Mouse (Mus musculus): ENCODE results near the gene Exoc3l2. TPM values are rescaled to one million over a fixed set of nuclear protein-coding genes. Genes with fewer than 3 reads are reported as not detected.

Gene Exoc3l2
- polyA plus RNA-seq (2014; fragmentation: Nextera tagmentation; extraction: Ambion mirVana) = 0.55 and 1.2 TPM in 2 replicates

DNA sequence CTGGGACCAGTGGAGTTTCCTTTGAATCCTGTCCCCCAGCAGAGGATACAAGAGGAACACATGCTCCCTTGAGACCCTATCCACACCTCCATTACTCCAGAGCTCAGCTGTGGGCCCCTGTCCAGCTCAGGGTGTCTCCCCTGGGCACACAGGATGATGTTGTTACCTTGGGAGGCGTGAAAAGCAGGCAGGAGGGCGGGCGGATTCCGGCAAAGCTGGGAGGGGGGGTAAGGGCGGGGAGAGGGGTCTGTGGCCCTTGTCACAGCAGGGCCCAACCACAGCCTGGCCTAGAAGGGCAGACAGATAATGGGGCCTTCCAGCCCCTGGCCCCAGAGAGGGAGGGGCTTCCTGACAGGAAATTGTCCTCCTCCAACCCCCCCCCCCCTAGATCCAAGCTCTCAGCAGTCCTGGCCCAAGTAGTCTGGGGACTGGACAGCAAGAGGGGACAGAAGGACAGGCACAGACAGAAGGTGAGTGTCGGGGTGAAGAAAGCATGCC lies at the start of gene Exoc3l2:
Gene Exoc3l2, plus strand, starts transcription at position 448 of the 498 bp plus-strand sequence.
- Histone ChIP-seq H3K9me3 (ENCODE audit: control insufficient read depth, low read depth, low read length) (no peaks in the 10 kb centered on the region), H3K4me2 (replicated peaks; ENCODE audit: low read depth, low read length) (no peak within 1 kb of the TSS), H3K9ac (replicated peaks; ENCODE audit: low read depth, low read length) (no peak within 1 kb of the TSS), H3K27me3 (ENCODE audit: control insufficient read depth, insufficient read depth, low read length) (no peaks in the 10 kb centered on the region), H3K4me1 (ENCODE audit: control insufficient read depth, insufficient read depth, low read length) (0 out of 2 replicates have a peak, but pooled peaks cover 2% of the 10 kb centered on the region), H3K4me3 (ENCODE audit: low read depth, low read length) (no peak within 1 kb of the TSS), H3K36me3 (ENCODE audit: control insufficient read depth, insufficient read depth, low read length) (no peaks in the 10 kb centered on the region), H3K27ac (ENCODE audit: low read length) (no peak within 1 kb of the TSS)
- ATAC-seq (ENCODE audit: insufficient number of reproducible peaks, insufficient read depth, low FRiP score, low read depth) = no peak
- 36% methylated on average over 6 of the region's 6 CpGs for WGBS

DNA sequence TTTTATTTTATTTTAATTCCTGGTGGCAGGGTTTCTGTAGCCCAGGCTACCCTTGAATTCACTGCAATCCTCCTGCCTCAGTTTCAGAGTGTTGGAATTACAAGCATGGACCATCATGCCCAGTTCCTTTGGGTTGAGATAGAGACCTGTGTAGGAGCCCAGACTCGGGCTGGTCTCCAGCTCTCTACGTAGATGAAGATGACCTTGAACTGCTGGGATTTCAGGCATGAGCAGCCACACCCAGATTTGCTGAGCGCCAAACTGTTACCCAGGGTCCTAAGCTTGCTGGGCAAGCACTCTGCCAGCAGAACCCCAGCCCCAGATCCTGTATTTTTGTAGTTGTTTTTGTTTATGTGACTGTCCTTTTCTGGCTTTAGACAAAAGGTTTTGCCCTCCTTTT lies 49.6 kb upstream of the Exoc3l2 start:
- H3K9me3 ChIP-seq (ENCODE audit: control insufficient read depth, low read depth, low read length) = 0 out of 2 replicates have a peak, but pooled peaks cover 4% of the 10 kb centered on the region
- no peak overlapping the region for H3K4me3 ChIP-seq (ENCODE audit: low read depth, low read length)
- H3K27ac ChIP-seq (ENCODE audit: low read length) = no peak overlapping the region
- H3K4me2 ChIP-seq (replicated peaks; ENCODE audit: low read depth, low read length) = no peak overlapping the region
- H3K4me1 ChIP-seq (ENCODE audit: control insufficient read depth, insufficient read depth, low read length) = no peaks in the 10 kb centered on the region
- WGBS = 84% methylated on average over 3 of the region's 3 CpGs
- ATAC-seq (ENCODE audit: insufficient number of reproducible peaks, insufficient read depth, low FRiP score, low read depth) = no peak
- H3K36me3 ChIP-seq (ENCODE audit: control insufficient read depth, insufficient read depth, low read length) = no peaks in the 10 kb centered on the region
- no peak overlapping the region for H3K9ac ChIP-seq (replicated peaks; ENCODE audit: low read depth, low read length)
- H3K27me3 ChIP-seq (ENCODE audit: control insufficient read depth, insufficient read depth, low read length) = 0 out of 2 replicates have a peak, but pooled peaks cover 4% of the 10 kb centered on the region

DNA sequence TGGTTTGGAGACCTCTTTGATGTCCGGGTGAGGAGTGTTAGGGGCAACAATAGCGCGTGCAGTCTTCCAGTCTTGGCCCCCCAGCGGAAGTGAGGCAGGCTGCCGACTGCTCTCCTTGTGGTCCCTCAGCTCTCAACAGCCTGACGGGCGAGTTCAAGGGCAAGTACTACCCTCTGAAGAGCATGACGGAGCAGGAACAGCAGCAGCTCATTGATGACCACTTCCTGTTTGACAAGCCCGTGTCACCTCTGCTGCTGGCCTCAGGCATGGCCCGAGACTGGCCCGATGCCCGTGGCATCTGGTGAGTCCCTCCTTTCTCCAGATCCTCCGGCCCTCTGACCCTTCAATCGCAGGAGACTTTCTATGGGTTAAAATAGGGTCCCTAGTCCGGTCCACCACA lies 46.5 kb upstream of the Exoc3l2 start:
- H3K4me1 ChIP-seq (ENCODE audit: control insufficient read depth, insufficient read depth, low read length) = no peaks in the 10 kb centered on the region
- H3K4me2 ChIP-seq (replicated peaks; ENCODE audit: low read depth, low read length) = no peak overlapping the region
- no peak for ATAC-seq (ENCODE audit: insufficient number of reproducible peaks, insufficient read depth, low FRiP score, low read depth)
- no peaks in the 10 kb centered on the region for H3K36me3 ChIP-seq (ENCODE audit: control insufficient read depth, insufficient read depth, low read length)
- WGBS = 69% methylated on average over 15 of the region's 15 CpGs
- peaks cover 12% of the 10 kb centered on the region for H3K27me3 ChIP-seq (ENCODE audit: control insufficient read depth, insufficient read depth, low read length)
- H3K27ac ChIP-seq (ENCODE audit: low read length) = no peak overlapping the region
- H3K9ac ChIP-seq (replicated peaks; ENCODE audit: low read depth, low read length) = no peak overlapping the region
- H3K4me3 ChIP-seq (ENCODE audit: low read depth, low read length) = no peak overlapping the region
- H3K9me3 ChIP-seq (ENCODE audit: control insufficient read depth, low read depth, low read length) = 0 out of 2 replicates have a peak, but pooled peaks cover 4% of the 10 kb centered on the region

DNA sequence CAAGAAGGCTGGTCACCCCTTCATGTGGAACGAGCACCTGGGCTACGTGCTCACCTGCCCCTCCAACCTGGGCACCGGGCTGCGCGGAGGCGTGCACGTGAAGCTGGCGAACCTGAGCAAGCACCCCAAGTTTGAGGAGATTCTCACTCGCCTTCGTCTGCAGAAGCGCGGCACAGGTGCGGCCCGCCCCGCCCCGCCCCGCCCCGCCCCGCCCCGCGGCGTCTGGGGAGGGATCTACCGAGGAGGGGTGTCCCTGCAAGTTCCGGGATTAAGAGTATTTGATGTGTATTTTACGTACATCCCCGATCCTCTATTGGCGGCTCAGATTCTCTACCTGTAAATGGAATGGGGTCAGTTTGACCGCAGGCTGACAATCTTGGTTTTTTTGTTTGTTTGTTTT lies 43.0 kb upstream of the Exoc3l2 start:
- ATAC-seq (ENCODE audit: insufficient number of reproducible peaks, insufficient read depth, low FRiP score, low read depth) = no peak
- no peaks in the 10 kb centered on the region for H3K9me3 ChIP-seq (ENCODE audit: control insufficient read depth, low read depth, low read length)
- no peak overlapping the region for H3K27ac ChIP-seq (ENCODE audit: low read length)
- no peaks in the 10 kb centered on the region for H3K4me1 ChIP-seq (ENCODE audit: control insufficient read depth, insufficient read depth, low read length)
- no peak overlapping the region; the same call in 1 of the 2 replicates for H3K4me2 ChIP-seq (replicated peaks; ENCODE audit: low read depth, low read length)
- peaks cover 3% of the 10 kb centered on the region; the same call in 1 of the 2 replicates for H3K36me3 ChIP-seq (ENCODE audit: control insufficient read depth, insufficient read depth, low read length)
- no peak overlapping the region for H3K9ac ChIP-seq (replicated peaks; ENCODE audit: low read depth, low read length)
- peaks cover 12% of the 10 kb centered on the region for H3K27me3 ChIP-seq (ENCODE audit: control insufficient read depth, insufficient read depth, low read length)
- H3K4me3 ChIP-seq (ENCODE audit: low read depth, low read length) = no peak overlapping the region
- 7% methylated on average over 28 of the region's 28 CpGs for WGBS

DNA sequence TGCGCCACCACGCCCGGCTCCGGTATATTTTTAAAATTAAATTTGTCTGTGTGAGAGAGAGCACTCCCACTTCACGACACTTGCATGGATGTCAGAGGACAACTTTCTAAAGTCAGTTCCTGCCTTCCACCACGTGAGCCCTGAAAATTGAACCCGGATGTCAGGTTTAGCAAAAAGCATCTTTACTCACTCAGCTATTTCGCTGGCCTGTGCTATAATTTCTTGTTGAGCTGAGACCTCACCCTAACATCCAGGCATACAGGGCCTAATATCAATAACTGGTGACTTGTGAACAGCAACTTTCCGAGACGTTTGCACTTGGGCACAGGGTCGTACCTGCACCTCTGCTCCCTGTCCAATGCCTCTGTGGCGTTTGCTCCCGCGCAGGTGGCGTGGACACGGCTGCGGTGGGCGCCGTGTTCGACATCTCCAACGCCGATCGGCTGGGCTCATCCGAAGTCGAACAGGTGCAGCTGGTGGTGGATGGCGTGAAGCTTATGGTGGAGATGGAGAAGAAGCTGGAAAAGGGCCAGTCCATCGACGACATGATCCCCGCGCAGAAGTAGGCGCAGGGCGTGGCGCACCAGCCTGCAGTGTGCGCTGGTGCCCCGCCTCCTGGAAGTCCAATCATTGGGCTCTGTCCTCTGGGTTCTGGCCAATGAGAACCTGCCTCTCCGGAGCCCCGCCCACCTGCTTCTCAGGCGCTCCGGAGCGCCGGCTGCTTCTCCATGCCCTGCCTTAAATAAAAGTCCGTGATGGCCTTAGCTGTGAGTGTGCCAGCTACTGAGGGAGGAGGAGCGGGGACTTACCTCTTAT lies 42.1 kb upstream of the Exoc3l2 start:
- Histone ChIP-seq H3K4me2 (replicated peaks; ENCODE audit: low read depth, low read length) (peak overlapping the region; percentile 49), H3K4me1 (ENCODE audit: control insufficient read depth, insufficient read depth, low read length) (no peaks in the 10 kb centered on the region), H3K36me3 (ENCODE audit: control insufficient read depth, insufficient read depth, low read length) (peaks cover 6% of the 10 kb centered on the region; the same call in 1 of the 2 replicates), H3K27me3 (ENCODE audit: control insufficient read depth, insufficient read depth, low read length) (peaks cover 12% of the 10 kb centered on the region), H3K9ac (replicated peaks; ENCODE audit: low read depth, low read length) (no peak overlapping the region), H3K9me3 (ENCODE audit: control insufficient read depth, low read depth, low read length) (no peaks in the 10 kb centered on the region), H3K27ac (ENCODE audit: low read length) (no peak overlapping the region), H3K4me3 (ENCODE audit: low read depth, low read length) (peak overlapping the region; percentile 24)
- WGBS = 11% methylated on average over 43 of the region's 43 CpGs
- peak; percentile 93 for ATAC-seq (ENCODE audit: insufficient number of reproducible peaks, insufficient read depth, low FRiP score, low read depth)

DNA sequence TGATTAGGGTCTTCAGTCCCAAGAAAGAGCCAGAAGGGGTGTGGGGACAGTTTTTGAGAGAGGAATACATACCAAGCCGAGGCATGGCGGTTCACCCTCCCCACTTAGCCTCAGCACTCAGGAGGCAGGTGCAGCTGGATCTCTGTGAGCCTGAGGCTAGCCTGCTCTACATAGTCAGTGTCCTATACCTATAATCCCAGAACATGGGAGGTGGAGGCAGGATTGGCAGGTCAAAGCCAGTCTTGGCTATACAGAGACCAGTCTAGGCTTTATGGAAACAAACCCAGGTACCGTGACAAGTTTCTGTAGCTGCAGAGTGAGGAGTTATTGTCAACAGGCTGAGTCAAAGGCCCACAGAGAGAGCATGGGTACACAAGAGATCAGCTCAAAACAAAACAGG lies 40.0 kb upstream of the Exoc3l2 start:
- peaks cover 9% of the 10 kb centered on the region for H3K27me3 ChIP-seq (ENCODE audit: control insufficient read depth, insufficient read depth, low read length)
- H3K36me3 ChIP-seq (ENCODE audit: control insufficient read depth, insufficient read depth, low read length) = peaks cover 24% of the 10 kb centered on the region
- H3K9me3 ChIP-seq (ENCODE audit: control insufficient read depth, low read depth, low read length) = no peaks in the 10 kb centered on the region
- H3K4me1 ChIP-seq (ENCODE audit: control insufficient read depth, insufficient read depth, low read length) = no peaks in the 10 kb centered on the region
- ATAC-seq (ENCODE audit: insufficient number of reproducible peaks, insufficient read depth, low FRiP score, low read depth) = no peak
- no peak overlapping the region for H3K27ac ChIP-seq (ENCODE audit: low read length)
- no peak overlapping the region for H3K4me2 ChIP-seq (replicated peaks; ENCODE audit: low read depth, low read length)
- 94% methylated on average over 3 of the region's 3 CpGs for WGBS
- no peak overlapping the region for H3K9ac ChIP-seq (replicated peaks; ENCODE audit: low read depth, low read length)
- H3K4me3 ChIP-seq (ENCODE audit: low read depth, low read length) = no peak overlapping the region

DNA sequence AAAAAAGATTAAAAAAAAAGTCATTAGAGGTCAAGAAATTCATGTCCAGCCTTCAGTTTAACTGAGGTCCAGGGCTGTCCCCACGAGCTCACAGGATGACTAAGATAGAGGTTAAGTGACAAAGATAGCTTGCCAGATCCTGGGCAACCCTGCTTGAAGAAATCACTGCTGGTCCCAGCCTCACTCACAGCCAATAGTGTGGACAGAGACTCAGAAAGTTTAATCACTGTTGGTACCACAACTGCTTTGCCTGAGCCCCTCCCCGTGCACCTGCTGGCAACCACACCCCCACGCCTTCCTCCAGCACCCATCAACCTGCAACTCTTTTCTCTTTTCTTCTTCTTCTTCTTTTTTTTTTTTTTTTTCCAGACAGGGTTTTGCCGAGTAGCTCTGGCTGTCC lies 39.1 kb upstream of the Exoc3l2 start:
- H3K27me3 ChIP-seq (ENCODE audit: control insufficient read depth, insufficient read depth, low read length) = peaks cover 9% of the 10 kb centered on the region
- no peak for ATAC-seq (ENCODE audit: insufficient number of reproducible peaks, insufficient read depth, low FRiP score, low read depth)
- 53% methylated on average over 4 of the region's 4 CpGs for WGBS
- H3K9ac ChIP-seq (replicated peaks; ENCODE audit: low read depth, low read length) = no peak overlapping the region
- H3K9me3 ChIP-seq (ENCODE audit: control insufficient read depth, low read depth, low read length) = no peaks in the 10 kb centered on the region
- no peak overlapping the region for H3K4me2 ChIP-seq (replicated peaks; ENCODE audit: low read depth, low read length)
- no peak overlapping the region for H3K27ac ChIP-seq (ENCODE audit: low read length)
- no peak overlapping the region for H3K4me3 ChIP-seq (ENCODE audit: low read depth, low read length)
- peaks cover 32% of the 10 kb centered on the region for H3K36me3 ChIP-seq (ENCODE audit: control insufficient read depth, insufficient read depth, low read length)
- no peaks in the 10 kb centered on the region for H3K4me1 ChIP-seq (ENCODE audit: control insufficient read depth, insufficient read depth, low read length)

DNA sequence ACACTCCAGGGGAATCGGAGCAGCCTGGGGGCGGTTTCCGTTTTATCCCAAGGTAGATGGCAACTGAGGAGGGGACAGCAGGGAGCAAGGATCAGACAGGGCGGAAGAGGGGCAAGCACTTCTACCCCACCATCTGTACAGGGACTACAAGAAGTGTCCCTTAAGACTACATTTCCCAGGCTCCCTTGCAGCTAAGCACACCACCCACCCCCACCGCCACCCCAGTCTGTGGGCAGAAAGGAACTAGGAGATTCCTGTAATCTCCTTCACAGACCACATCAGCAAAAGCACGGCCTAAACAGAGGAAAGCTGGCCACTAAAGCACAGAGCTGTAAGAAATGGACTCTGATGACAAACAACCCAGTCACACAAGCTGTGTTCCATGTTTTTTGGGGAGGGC lies 36.8 kb upstream of the Exoc3l2 start:
- WGBS = 81% methylated on average over 6 of the region's 6 CpGs
- Histone ChIP-seq H3K27ac (ENCODE audit: low read length) (no peak overlapping the region), H3K27me3 (ENCODE audit: control insufficient read depth, insufficient read depth, low read length) (no peaks in the 10 kb centered on the region), H3K9ac (replicated peaks; ENCODE audit: low read depth, low read length) (no peak overlapping the region), H3K4me3 (ENCODE audit: low read depth, low read length) (no peak overlapping the region), H3K36me3 (ENCODE audit: control insufficient read depth, insufficient read depth, low read length) (peaks cover 55% of the 10 kb centered on the region), H3K9me3 (ENCODE audit: control insufficient read depth, low read depth, low read length) (no peaks in the 10 kb centered on the region), H3K4me1 (ENCODE audit: control insufficient read depth, insufficient read depth, low read length) (no peaks in the 10 kb centered on the region), H3K4me2 (replicated peaks; ENCODE audit: low read depth, low read length) (no peak overlapping the region)
- no peak for ATAC-seq (ENCODE audit: insufficient number of reproducible peaks, insufficient read depth, low FRiP score, low read depth)
